Mouse (Mus musculus) intestine, embryonic 14.5 days (tissue): ENCODE measurements around the gene Dars2. TPM values are rescaled to one million over a fixed set of nuclear protein-coding genes. Genes with fewer than 3 reads are reported as not detected.
A peak's percentile ranks its signal among the peaks of the same experiment; 100 is the strongest.

ENCODE experiments used
- ATAC-seq: fragments of 200-750 bp; cut with Nextera tagmentation; replicated peaks from 2 replicates; pipeline ENCODE4 v1.8.0; 2017; ENCODE audit warnings: low read depth, moderate number of reproducible peaks, moderate TSS enrichment, moderate library complexity; ENCODE audit not compliant: low FRiP score, low TSS enrichment
- DNase-seq: peaks from one replicate; pipeline ENCODE4 v3.0.0-alpha.2; 2018; ENCODE audit warnings: low spot score
- H3K27ac ChIP-seq: fragments of 300-500 bp; sonication (generic); 2 replicates; pipeline ENCODE4 v1.5.1; 2014; ENCODE audit warnings: low read depth, mild to moderate bottlenecking, control low read depth
- H3K27me3 ChIP-seq: fragments of 300-500 bp; sonication (generic); replicated peaks from 2 replicates; pipeline ENCODE4 v1.6.1; 2014; ENCODE audit warnings: low read length, control low read depth; ENCODE audit not compliant: control insufficient read depth, insufficient read depth
- H3K36me3 ChIP-seq: fragments of 300-500 bp; sonication (generic); 2 replicates; pipeline ENCODE4 v1.6.1; 2014; ENCODE audit warnings: low read length, control low read depth; ENCODE audit not compliant: control insufficient read depth, insufficient read depth
- H3K4me1 ChIP-seq: fragments of 300-500 bp; sonication (generic); replicated peaks from 2 replicates; pipeline ENCODE4 v1.6.1; 2014; ENCODE audit warnings: low read length, control low read depth, mixed read lengths; ENCODE audit not compliant: control insufficient read depth, insufficient read depth
- H3K4me2 ChIP-seq: fragments of 300-500 bp; sonication (generic); 2 replicates; pipeline ENCODE4 v1.6.1; 2014; ENCODE audit warnings: low read length
- H3K4me3 ChIP-seq: fragments of 300-500 bp; sonication (generic); 2 replicates; pipeline ENCODE4 v1.5.1; 2014; ENCODE audit warnings: low read depth, low read length, control low read depth, mixed read lengths
- H3K9ac ChIP-seq: fragments of 300-500 bp; sonication (generic); 2 replicates; pipeline ENCODE4 v1.6.1; 2014; ENCODE audit warnings: mild to moderate bottlenecking, low read length
- H3K9me3 ChIP-seq: fragments of 300-500 bp; sonication (generic); 2 replicates; pipeline ENCODE4 v1.6.1; 2016; ENCODE audit warnings: low read length, control low read depth; ENCODE audit not compliant: control insufficient read depth
- WGBS: fragments of 180-500 bp; shearing (Covaris S2); extraction: QIAGEN DNeasy Blood & Tissue Kit; methylation state at CpG from one replicate; pipeline ENCODE4 v1.1.7; 2014; 5-methylcytosine and 5-hydroxymethylcytosine counted together
- polyA plus RNA-seq: library from polyadenylated mRNA; unstranded; fragments of >200 nt; fragmentation: Nextera tagmentation; extraction: Ambion mirVana; gene quantifications from 2 replicates; pipeline ENCODE4 v1.2.1, GENCODE M21; 2014

Dars2 gene
- polyA plus RNA-seq, 1 experiment from 2014 or later, result 44.0 TPM

DNA sequence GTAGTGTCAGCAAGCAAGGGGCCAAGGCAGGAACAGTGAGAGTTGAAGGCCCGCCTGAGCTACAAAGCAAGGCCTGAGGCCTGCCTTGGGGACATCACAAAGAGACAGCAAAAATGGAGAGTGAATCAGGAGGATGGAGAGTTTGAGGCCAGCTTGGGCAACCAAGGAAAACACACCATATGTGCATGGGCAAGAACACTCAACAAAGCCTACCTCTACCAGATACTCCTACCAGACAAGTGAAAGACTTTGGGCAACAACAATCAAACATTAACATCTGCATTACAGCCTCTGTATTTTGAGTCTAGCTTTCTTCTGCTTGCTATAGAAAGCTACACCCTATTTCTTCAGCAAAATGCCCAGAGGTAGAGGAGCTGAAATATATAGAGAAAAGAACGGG lies 62.4 kb downstream of the Dars2 start:
- DNase-seq (peak; percentile 38), ATAC-seq (no peak)
- H3K4me3 ChIP-seq, result no peak overlapping the region
- no peak overlapping the region for H3K9ac ChIP-seq
- no peaks in the 10 kb centered on the region for H3K27me3 ChIP-seq
- WGBS, result 100% methylated on average over 2 of the region's 2 CpGs
- no peaks in the 10 kb centered on the region for H3K4me1 ChIP-seq
- H3K9me3 ChIP-seq, result no peaks in the 10 kb centered on the region
- no peak overlapping the region for H3K4me2 ChIP-seq
- H3K36me3 ChIP-seq, result peaks cover 27% of the 10 kb centered on the region
- no peak overlapping the region for H3K27ac ChIP-seq

DNA sequence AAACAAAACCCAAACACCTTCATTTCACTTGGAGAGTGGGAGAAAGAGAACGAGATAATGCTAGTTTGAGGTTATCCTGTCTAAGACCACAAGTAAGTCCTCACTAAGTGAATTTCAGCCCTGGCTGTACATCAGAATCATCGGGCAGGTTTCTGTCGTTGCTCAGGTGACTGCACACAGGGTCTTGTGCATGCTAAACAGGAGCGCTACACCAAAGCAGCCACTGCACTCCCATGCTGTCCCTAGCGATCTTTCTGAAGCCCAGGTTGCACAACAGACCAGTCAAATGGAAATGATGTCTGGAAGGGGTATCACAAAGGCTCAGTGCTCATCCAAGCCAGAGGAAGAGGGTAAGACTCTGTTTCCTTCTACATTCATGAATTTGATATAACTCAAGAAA lies 64.0 kb downstream of the Dars2 start:
- Histone ChIP-seq H3K27me3 (no peaks in the 10 kb centered on the region), H3K4me1 (no peaks in the 10 kb centered on the region), H3K36me3 (peaks cover 12% of the 10 kb centered on the region), H3K4me3 (no peak overlapping the region), H3K9me3 (no peaks in the 10 kb centered on the region), H3K27ac (no peak overlapping the region), H3K9ac (no peak overlapping the region), H3K4me2 (no peak overlapping the region)
- no peak for ATAC-seq
- peak; percentile 23 for DNase-seq
- 91% methylated on average over 5 of the region's 5 CpGs for WGBS

- ATAC-seq (no peak), DNase-seq (peak; percentile 6)
- Histone ChIP-seq H3K4me3 (no peak overlapping the region), H3K27ac (no peak overlapping the region), H3K9me3 (no peaks in the 10 kb centered on the region), H3K4me1 (no peaks in the 10 kb centered on the region), H3K4me2 (no peak overlapping the region), H3K9ac (no peak overlapping the region), H3K27me3 (no peaks in the 10 kb centered on the region), H3K36me3 (peaks cover 11% of the 10 kb centered on the region)
- 80% methylated on average over 3 of the region's 3 CpGs for WGBS
Observed at GRCm38 (mm10) chr1:161005526-161005925, 64.9 kb downstream of the Dars2 start.

DNA sequence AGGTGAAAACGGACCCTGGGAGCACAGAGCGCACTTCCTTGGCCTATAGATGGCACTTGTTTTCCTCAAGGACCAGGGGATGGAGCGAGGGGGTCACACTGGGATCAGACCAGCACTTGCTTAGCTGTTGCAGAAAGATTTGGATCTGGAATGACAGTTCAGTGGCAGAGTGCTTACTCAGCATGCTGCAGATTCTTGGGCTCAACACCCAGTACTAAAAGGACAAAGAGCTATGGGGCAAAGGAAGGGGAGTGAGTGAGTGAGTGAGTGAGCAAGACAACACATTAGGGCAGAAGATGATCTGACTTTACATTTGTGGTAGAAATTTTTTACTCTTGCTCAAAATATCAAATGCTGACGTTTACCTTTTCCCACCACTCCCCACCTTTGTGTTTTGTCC lies 65.5 kb downstream of the Dars2 start:
- no peak for ATAC-seq
- peak; percentile 34 for DNase-seq
- H3K27me3 ChIP-seq, result no peaks in the 10 kb centered on the region
- no peak overlapping the region for H3K4me2 ChIP-seq
- H3K4me1 ChIP-seq, result no peaks in the 10 kb centered on the region
- H3K9me3 ChIP-seq, result no peaks in the 10 kb centered on the region
- WGBS, result 73% methylated on average over 4 of the region's 4 CpGs
- H3K4me3 ChIP-seq, result no peak overlapping the region
- H3K9ac ChIP-seq, result no peak overlapping the region
- peaks cover 11% of the 10 kb centered on the region for H3K36me3 ChIP-seq
- H3K27ac ChIP-seq, result no peak overlapping the region

DNA sequence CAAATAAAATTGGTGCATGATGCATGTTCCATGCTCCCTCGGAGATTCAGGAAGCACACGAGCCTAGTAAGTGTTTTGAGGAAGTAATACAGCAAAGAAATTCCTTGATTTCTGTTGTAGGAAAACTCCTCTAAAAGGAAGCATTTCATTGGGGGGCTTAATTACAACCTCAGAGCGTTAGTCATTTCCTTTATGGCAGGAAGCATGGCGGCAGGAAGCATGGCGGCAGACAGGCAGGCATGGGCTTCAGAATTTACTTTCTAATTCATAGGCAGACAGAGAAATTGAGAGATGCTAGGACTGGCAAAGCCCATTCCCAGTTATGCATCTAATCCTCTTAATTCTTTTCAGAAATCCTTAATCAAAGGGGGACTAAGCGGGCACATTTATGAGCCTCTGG lies 76.6 kb downstream of the Dars2 start:
- no peak for ATAC-seq

More for the DNA sequence above, 76.6 kb downstream of the Dars2 start:
- Histone ChIP-seq H3K9me3 (no peaks in the 10 kb centered on the region), H3K36me3 (no peaks in the 10 kb centered on the region), H3K27me3 (no peaks in the 10 kb centered on the region), H3K27ac (no peak overlapping the region), H3K4me2 (no peak overlapping the region), H3K4me3 (no peak overlapping the region), H3K9ac (no peak overlapping the region), H3K4me1 (no peaks in the 10 kb centered on the region)
- DNase-seq, result peak; percentile 18
- 81% methylated on average over 6 of the region's 6 CpGs for WGBS

Other genes starting within 250 kb of the Dars2 start
- 9.6 and 10.4 TPM in 2 replicates for gene Rc3h1, start 164.2 kb downstream of the Dars2 start, polyA plus RNA-seq
- gene Serpinc1, start 92.1 kb downstream of the Dars2 start, polyA plus RNA-seq, result 1.9 and 2.0 TPM in 2 replicates
- gene Zbtb37, start 35.8 kb downstream of the Dars2 start, polyA plus RNA-seq, result 6.6 and 8.1 TPM in 2 replicates
- 28.9 and 29.5 TPM in 2 replicates for gene Cenpl, start 55 bp upstream of the Dars2 start, polyA plus RNA-seq
- gene Klhl20, start 60.9 kb upstream of the Dars2 start, polyA plus RNA-seq, result 15.0 and 16.7 TPM in 2 replicates
- 1.4 and 1.6 TPM in 2 replicates for gene Ankrd45, start 72.0 kb upstream of the Dars2 start, polyA plus RNA-seq
- 0.19 TPM in 1 of 2 replicates, not detected in the other for gene Tex50, start 88.7 kb upstream of the Dars2 start, polyA plus RNA-seq
- gene Prdx6, start 180.6 kb upstream of the Dars2 start, polyA plus RNA-seq, result 518 and 523 TPM in 2 replicates